Mouse (Mus musculus) T-helper 2 cell (primary cell): ENCODE data around the gene Stk16.

Experiments
- in situ Hi-C: fragments of 300-600 bp; cut with MboI, MseI; formaldehyde crosslinking; loops from one replicate; pipeline ENCODE4 v1.15.1; 2025; ENCODE audit warnings: high pct_unique_total_duplicates

The Stk16 gene

DNA sequence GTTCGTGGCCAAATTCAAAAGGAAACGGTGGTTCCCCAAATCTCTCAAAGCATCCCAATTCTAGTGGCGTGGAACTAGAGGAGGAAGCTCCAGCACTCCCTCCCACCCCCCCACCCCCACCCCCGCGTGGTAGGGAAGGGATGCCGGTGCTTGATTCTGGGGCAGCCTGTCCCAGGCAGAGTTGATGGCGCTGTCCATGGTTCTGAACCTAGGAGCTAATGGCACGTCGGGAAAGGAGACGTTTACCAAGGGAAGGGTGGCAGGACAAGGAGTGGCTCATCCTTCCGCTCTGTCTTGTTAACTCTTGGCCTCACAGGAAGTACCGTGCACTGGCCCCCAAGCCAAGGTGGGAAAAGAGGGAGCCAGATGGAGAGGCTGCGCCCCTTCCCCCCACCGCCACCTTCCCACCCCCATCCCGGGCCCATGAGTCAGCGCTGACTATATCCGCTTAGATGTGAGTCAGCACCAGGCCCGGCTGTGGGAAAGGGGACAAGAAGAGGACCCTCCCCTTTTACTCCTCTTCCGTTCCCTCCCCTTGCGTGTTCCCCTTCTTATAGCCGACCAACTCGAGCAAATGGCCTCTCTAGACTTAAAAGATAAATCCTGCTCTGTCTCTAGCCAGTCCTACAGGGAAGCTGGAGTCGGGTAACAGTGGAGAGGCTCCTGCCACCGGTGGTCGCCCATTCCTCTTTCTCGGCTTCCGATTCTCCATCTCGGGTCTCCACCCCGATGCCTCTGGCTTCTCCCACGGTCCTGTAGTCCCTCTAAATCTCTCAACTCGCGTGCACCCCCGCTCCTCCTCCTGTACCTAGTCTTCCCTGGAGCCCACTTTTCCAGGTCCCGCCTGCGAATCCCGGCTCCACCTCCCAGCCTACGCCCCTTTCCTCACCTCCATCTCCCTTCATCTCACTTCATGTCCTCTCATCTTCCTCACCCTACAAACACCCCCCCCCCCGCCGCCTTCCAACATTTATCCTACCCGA lies 52.6 kb downstream of the Stk16 start:
- in situ Hi-C loops, result no loop called here

DNA sequence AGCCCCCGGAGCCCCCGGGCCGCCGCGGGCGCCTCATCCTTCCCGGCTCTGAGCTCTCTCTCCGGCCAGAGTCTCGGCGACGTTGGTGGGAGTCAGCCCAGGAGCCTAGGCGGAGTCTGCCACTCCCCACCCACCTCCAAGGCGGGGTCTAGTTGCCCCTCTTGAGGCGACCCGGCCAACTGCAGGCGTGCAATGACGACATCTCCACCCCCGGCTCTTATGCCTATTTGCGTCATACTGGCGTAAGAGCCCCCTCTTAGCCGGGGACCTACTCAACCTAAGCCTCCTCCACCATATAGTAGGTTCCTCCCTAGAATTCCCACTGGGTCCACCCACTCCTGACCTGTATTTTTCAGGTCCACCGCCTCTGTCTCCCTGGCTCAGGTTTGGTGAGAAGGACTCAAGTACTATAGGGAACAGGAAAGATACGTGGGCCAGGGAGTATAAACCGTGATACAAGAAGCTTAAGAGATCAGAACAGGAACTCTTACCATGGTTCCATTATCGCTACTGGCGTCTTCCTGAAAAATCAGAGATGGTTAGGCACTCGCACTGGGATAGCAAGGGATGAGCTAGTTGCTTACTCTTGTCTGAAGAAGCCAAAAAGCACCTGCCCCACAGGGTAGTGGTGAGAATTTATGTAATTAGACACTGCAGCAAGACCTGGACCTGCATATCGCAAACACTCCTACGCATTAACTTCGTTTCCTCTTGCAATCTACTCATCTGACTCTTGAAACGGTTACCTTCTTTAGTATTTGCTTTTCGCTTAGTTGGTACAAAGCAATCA lies 53.6 kb downstream of the Stk16 start, which contains the start of gene Ptprn:
Gene Ptprn, minus strand, starts transcription at position 412 of the 790 bp plus-strand sequence.
- in situ Hi-C loops, result no loop called here
